Mouse (Mus musculus) ES-Bruce4 (cell line): ENCODE data around the gene A530016L24Rik. TPM values are rescaled to one million over a fixed set of nuclear protein-coding genes. Genes with fewer than 3 reads are reported as not detected.

Experiments
- H3K27ac ChIP-seq: 2 replicates; pipeline ENCODE4 v1.5.1; 2012; ENCODE audit warnings: low read length, inconsistent platforms; ENCODE audit not compliant: insufficient read depth
- H3K27me3 ChIP-seq: 2 replicates; pipeline ENCODE4 v1.6.1; 2012; ENCODE audit warnings: mild to moderate bottlenecking, low read length, inconsistent platforms; ENCODE audit not compliant: control insufficient read depth, poor library complexity, insufficient read depth, severe bottlenecking
- H3K36me3 ChIP-seq: 2 replicates; pipeline ENCODE4 v1.6.1; 2012; ENCODE audit warnings: inconsistent platforms, mild to moderate bottlenecking, low read length, moderate library complexity; ENCODE audit not compliant: control insufficient read depth, poor library complexity, insufficient read depth, severe bottlenecking
- H3K4me1 ChIP-seq: one replicate; pipeline ENCODE4 v1.8.1; 2011; ENCODE audit warnings: low read length; ENCODE audit not compliant: control insufficient read depth, insufficient read depth
- H3K4me3 ChIP-seq: 2 replicates; pipeline ENCODE4 v1.5.1; 2011; ENCODE audit warnings: low read depth, mild to moderate bottlenecking, low read length
- H3K9ac ChIP-seq: 2 replicates; pipeline ENCODE4 v1.6.1; 2012; ENCODE audit warnings: low read depth, mild to moderate bottlenecking, inconsistent platforms; ENCODE audit not compliant: poor library complexity, severe bottlenecking
- H3K9me3 ChIP-seq: replicated peaks from 2 replicates; pipeline ENCODE4 v1.6.1; 2012; ENCODE audit warnings: mild to moderate bottlenecking, low read length, inconsistent platforms; ENCODE audit not compliant: control insufficient read depth, poor library complexity, insufficient read depth, severe bottlenecking
- CTCF ChIP-seq: IDR thresholded peaks from one replicate; pipeline ENCODE4 v1.8.1; 2011; ENCODE audit warnings: low read depth, low read length
- EP300 ChIP-seq: IDR thresholded peaks from 2 replicates; pipeline ENCODE4 v1.6.1; 2011; ENCODE audit warnings: low read depth, low read length; ENCODE audit not compliant: insufficient read depth
- POLR2A ChIP-seq: IDR thresholded peaks from one replicate; pipeline ENCODE4 v1.8.1; 2011; ENCODE audit warnings: low read length; ENCODE audit not compliant: insufficient read depth
- polyA plus RNA-seq: library from polyadenylated mRNA; stranded (reverse); fragments of >200 nt; gene quantifications from 2 replicates; pipeline ENCODE4 v1.2.4, GENCODE M21; 2011; ENCODE audit warnings: low read depth; ENCODE audit not compliant: missing spikeins, insufficient read depth, insufficient read length

A530016L24Rik gene
- polyA plus RNA-seq, 1 experiment = not detected

GRCm38 (mm10) chr12:112540321-112540720 lies 51.1 kb downstream of the A530016L24Rik start:
- H3K4me1 ChIP-seq = peaks cover 10% of the 10 kb centered on the region
- no peak for TF ChIP-seq POLR2A
- TF ChIP-seq CTCF = no peak
- no peak for TF ChIP-seq EP300
- H3K27me3 ChIP-seq = no peaks in the 10 kb centered on the region
- H3K4me3 ChIP-seq = no peak overlapping the region
- no peak overlapping the region for H3K27ac ChIP-seq
- no peaks in the 10 kb centered on the region for H3K9me3 ChIP-seq
- H3K9ac ChIP-seq = no peak overlapping the region
- no peaks in the 10 kb centered on the region for H3K36me3 ChIP-seq

- Histone ChIP-seq H3K4me1 (peaks cover 10% of the 10 kb centered on the region), H3K9ac (no peak overlapping the region), H3K27ac (no peak overlapping the region)
Measured at GRCm38 (mm10) chr12:112541483-112542091, 52.3 kb downstream of the A530016L24Rik start.

GRCm38 (mm10) chr12:112542257-112542919 lies 53.1 kb downstream of the A530016L24Rik start:
- TF ChIP-seq CTCF = no peak
- TF ChIP-seq POLR2A = no peak
- TF ChIP-seq EP300 = no peak
- Histone ChIP-seq H3K9me3 (no peaks in the 10 kb centered on the region), H3K4me1 (peaks cover 10% of the 10 kb centered on the region), H3K4me3 (no peak overlapping the region), H3K27ac (no peak overlapping the region), H3K27me3 (no peaks in the 10 kb centered on the region), H3K36me3 (no peaks in the 10 kb centered on the region), H3K9ac (no peak overlapping the region)

More at GRCm38 (mm10) chr12:112541483-112542091, 52.3 kb downstream of the A530016L24Rik start:
- Histone ChIP-seq H3K36me3 (no peaks in the 10 kb centered on the region), H3K27me3 (no peaks in the 10 kb centered on the region), H3K4me3 (no peak overlapping the region), H3K9me3 (no peaks in the 10 kb centered on the region)
- no peak for TF ChIP-seq EP300
- no peak for TF ChIP-seq CTCF
- no peak for TF ChIP-seq POLR2A

GRCm38 (mm10) chr12:112542920-112543300 lies 53.7 kb downstream of the A530016L24Rik start:
- H3K4me3 ChIP-seq = no peak overlapping the region
- H3K4me1 ChIP-seq = peaks cover 10% of the 10 kb centered on the region
- no peak overlapping the region for H3K27ac ChIP-seq

GRCm38 (mm10) chr12:112543941-112544340 lies 54.7 kb downstream of the A530016L24Rik start:
- Histone ChIP-seq H3K27me3 (no peaks in the 10 kb centered on the region), H3K9me3 (no peaks in the 10 kb centered on the region), H3K27ac (no peak overlapping the region), H3K9ac (no peak overlapping the region), H3K4me3 (no peak overlapping the region), H3K36me3 (no peaks in the 10 kb centered on the region), H3K4me1 (peaks cover 10% of the 10 kb centered on the region)
- no peak for TF ChIP-seq EP300
- no peak for TF ChIP-seq CTCF
- TF ChIP-seq POLR2A = no peak

More at GRCm38 (mm10) chr12:112542920-112543300, 53.7 kb downstream of the A530016L24Rik start:
- H3K9ac ChIP-seq = no peak overlapping the region
- peak; percentile 97 for TF ChIP-seq CTCF
- TF ChIP-seq POLR2A = no peak
- TF ChIP-seq EP300 = no peak
- no peaks in the 10 kb centered on the region for H3K9me3 ChIP-seq
- no peaks in the 10 kb centered on the region for H3K27me3 ChIP-seq
- no peaks in the 10 kb centered on the region for H3K36me3 ChIP-seq
